Mouse (Mus musculus) activated CD4-positive, CD25-positive, alpha-beta regulatory T cell, adult 4 months (primary cell): ENCODE data around the gene Sfxn1. TPM values are rescaled to one million over a fixed set of nuclear protein-coding genes. Genes with fewer than 3 reads are reported as not detected.

Experiments
- ATAC-seq: one replicate; pipeline ENCODE4 v1.8.0; 2017
- polyA plus RNA-seq, 2 experiments: library from polyadenylated mRNA; unstranded; fragments of 100-300 nt; shearing (Covaris generic); gene quantifications; one replicate each; pipeline ENCODE4 v1.2.1; 2017

Sfxn1 gene
- polyA plus RNA-seq = 10 to 100 TPM; 59.3 to 59.6 TPM

DNA sequence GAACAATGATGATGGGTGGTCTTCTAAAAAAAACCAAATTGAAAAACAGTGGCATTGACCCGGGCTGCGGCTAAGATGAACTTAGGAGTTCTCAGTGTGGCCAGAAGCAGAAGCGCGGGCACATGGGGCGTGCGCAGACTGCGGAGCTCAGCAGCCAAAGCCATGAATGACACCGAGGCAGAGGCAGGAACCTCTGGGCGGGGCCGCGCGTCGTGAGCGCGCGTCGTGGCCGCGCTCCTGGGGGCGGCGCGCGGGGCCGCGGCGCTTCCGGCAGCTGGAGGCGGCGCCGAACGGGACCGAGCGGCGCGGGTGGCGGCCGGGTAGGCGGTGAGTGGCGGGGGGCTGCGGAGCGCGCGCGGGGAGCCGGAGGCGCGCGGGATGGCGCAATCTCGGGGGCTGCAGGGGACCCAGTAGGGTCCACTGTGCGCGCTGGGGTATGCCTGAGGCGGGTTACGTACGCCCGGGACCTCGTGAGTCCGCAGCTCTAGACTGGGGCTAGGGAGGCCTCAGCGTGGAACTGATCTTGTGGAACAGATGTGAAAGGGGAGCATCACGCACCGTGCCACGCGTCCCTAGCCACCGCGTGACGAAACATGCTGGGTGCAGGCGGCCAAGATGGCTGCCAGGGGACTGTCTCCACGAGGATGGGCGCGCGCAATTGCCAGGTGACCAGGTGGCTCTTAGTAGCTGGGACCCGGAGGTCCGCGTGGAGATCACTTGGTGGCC, at the start of gene Sfxn1:
Gene Sfxn1, plus strand, starts transcription at position 264 of the 726 bp plus-strand sequence.
- ATAC-seq = peak; percentile 89

DNA sequence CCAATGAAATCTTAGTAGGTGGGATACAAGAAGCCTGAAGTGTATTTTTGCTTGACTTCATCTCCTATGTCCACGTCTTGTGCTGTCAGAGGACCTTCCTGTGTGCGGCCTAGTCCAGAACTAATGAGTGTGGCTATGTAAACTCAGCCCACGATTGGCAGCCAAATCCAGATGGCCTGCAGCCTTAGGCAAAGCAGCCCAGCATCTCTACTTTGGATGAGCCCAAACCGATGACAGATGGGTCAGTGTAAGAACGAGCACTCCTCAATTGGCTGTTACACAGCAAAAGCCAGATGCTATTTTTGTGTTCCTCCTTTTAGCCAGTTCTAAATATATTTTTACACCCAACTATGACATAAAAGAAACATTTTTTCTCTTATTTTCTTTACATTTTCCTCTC, 48.4 kb upstream of the Sfxn1 start:
- no peak for ATAC-seq

DNA sequence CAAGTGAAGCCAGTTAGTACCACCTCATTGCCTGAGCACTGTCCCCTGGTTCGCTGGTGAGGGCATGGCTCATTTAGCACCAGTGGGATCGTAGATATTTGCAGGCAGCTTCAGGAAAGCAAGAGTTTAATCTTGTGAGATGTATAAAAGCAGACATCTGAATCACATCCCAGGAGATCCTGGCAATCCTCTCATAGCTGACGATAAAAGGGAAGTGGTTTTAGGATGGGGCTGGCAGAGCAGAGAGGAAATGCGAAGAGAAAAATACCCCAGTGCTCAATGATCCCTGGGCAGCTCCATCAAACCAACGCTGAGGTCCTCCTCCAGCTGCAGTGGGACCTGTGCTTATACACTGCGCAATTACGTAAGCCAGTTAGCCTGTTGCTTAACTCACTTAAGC, 44.6 kb upstream of the Sfxn1 start:
- no peak for ATAC-seq

DNA sequence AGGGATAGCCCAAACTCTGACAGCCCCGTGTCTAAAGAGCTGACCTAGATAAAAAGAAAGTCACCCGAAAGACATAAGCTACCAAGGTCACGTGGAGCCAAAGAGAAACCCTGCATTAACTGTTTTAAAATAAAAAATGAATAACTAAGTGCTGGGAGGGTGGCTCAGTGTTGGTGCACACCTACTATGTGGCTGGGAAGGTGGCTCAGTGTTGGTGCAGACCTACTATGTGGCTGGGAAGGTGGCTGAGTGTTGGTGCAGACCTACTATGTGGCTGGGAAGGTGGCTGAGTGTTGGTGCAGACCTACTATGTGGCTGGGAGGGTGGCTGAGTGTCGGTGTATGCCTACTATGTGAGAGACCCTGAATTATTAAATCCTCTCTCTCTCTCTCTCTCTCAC, 38.0 kb upstream of the Sfxn1 start:
- no peak for ATAC-seq

GRCm38 (mm10) chr13:54035541-54035940, 36.1 kb upstream of the Sfxn1 start:
- ATAC-seq = no peak

GRCm38 (mm10) chr13:54037936-54038335, 33.7 kb upstream of the Sfxn1 start:
- ATAC-seq = no peak

- ATAC-seq = no peak
Measured at GRCm38 (mm10) chr13:54040256-54040655, 31.4 kb upstream of the Sfxn1 start.

DNA sequence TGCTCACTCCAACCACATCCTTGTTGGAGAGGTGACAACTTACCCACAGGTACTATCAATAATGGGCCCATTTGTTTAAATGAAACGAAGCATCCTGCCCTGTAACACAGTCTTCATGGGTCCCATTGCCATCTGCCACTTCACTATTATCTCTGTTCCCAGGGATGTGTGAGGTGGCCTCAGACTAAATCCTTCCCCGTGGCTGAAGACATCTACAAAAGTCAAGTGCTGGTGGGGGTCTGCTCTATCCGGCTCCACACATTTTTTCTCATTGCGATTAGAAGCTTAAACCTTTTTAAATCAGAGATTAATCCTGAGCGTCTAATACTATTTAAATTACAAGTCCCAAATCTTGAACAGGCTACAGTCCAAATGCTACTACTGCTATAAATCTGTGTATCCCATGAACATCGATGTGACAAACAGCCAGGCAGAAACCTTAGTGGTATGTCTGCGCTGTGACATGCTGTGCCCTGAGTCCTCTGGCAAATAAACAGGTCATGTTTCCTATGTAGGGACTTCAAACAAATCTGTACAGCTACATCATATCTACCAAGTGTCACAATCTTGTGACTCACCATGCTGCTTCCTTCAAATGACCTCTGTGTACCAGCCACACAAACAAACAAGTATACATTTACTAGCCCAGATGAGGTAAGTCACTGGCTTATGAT, 22.9 kb upstream of the Sfxn1 start:
- ATAC-seq = no peak

GRCm38 (mm10) chr13:54051641-54052040, 20.0 kb upstream of the Sfxn1 start:
- no peak for ATAC-seq

DNA sequence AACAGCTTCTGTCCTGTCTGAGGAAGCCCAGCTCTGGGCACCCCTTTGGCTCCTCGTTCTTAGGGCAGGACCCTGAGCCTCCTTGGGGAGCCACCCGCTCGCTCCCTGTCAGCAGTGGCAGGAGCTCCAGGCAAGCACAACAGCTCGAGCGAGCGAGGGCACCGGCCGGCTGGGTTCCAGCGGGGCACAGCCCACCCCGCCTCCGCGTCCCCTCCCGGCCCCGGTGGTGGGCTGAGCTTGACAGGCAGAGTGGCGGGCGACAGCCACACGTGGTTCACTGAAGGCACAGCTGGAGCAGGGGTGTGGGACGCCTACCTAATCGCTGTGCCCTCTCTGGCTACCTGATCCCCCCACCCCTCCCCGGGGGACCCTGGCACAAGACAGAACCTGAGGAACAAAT, 16.7 kb upstream of the Sfxn1 start:
- ATAC-seq = no peak

DNA sequence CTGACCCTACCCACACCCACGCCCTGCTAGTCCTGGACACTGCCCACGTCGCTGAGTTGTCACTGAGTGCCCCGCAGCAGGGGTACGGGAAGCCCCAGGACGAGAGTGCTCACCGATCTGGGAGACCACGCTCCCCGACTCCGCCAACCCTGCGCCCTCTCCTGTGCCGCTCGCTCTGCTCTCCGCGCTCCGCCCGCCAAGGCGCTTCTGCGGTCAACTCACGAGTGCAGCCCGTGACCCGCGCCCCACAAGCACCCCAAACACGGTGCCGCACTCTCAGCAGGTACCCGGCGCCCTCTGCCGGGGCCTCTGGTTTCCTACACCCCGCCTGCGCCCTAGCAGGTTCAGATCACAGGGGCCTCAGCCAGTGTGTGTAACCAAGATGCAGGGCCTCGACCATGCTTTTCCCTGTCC, 16.2 kb upstream of the Sfxn1 start, which contains the start of gene Drd1:
Gene Drd1, minus strand, starts transcription at position 258 of the 414 bp plus-strand sequence.
- ATAC-seq = no peak

DNA sequence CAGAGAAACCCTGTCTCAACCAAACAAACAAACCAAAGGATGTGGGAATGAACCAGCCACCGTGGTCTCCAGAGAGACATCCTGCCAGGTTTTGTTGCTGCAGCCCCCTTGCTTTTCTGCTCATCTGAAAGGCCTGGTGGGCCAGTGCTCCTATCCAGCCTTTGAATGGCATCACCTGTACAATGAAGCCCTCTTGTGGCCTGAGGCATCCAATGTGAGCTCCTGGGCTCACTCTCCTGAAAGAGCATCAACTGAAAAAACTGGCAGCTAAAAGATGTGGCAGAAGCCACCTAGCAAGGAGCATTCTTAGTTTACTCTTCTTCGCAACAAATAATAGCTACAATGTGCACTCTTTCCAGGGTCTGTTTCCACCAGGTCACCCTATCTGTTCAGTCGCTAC, 9.6 kb upstream of the Sfxn1 start:
- no peak for ATAC-seq

DNA sequence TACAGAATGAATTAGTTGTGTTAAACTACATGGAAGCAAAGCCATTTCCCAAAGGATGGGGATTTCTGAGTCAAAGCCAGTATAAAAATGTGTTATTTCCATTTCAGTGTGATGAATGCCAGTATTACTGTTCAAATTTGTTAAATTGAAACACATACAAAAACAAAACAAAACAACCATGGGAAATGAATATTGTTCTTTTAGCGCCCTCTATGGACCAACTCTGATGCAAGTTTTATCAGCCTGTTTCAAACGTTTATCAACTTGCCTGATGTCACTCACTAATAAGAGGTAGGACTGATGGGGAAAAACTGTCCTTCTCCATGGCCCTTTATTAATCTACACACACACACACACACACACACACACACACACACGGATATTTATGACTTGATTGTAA, 8.4 kb upstream of the Sfxn1 start:
- ATAC-seq = no peak

DNA sequence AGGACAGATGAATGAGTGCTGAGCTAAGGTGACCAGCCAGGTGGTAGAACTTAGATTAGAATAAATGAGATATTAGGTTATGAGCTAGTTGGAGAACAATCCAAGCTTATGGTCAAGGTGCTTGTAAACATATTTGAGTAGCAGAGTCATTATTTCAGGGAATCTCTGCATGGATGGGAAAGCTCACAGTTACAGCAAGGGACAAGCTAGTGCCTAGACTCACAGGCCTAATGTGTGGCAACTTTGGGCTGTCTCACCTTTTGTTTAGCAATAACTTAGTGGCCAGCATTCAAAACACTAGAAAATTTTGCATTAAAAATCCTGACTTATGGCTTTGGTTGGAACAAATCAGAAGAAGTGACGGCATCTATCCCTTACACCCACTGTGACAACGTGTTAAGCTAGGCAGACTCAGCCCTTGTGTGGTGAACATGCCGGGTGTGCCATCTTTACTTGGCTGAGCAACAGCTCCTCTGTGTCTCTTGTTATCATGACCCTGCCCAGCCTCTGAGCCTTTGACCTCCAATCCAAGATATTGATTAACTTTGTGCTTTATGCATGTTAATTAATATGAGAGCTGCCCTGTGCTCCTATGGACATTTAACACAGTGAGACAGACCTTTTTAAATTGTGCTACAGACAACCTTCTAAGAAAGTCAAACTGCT, 5.5 kb upstream of the Sfxn1 start:
- ATAC-seq = no peak

DNA sequence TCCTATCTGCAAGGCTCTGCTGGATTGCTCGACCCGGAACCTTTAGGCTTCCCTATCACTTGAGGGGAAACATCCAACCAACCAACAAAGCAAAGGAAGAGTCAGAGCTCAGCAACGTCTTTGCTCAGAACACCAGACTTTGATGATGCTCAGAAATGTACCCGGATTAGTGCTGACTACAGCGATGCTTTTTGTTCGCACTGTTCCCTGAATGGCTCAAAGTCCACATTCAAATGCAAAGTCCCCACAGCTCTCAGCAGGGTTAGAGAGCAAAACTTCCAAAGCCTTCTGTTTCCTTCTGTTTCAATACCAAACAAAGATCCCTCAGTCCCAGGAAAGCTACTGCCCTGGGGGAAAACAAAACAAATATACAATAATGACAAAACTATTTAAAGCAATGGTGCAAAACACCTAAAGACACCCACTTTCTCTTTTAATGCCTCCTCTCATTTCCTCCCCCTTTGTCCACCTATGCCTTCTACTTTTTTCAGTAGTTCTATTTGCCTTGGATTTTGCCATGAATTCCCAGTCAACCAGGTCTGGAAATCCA, 4.0 kb upstream of the Sfxn1 start:
- ATAC-seq = no peak

DNA sequence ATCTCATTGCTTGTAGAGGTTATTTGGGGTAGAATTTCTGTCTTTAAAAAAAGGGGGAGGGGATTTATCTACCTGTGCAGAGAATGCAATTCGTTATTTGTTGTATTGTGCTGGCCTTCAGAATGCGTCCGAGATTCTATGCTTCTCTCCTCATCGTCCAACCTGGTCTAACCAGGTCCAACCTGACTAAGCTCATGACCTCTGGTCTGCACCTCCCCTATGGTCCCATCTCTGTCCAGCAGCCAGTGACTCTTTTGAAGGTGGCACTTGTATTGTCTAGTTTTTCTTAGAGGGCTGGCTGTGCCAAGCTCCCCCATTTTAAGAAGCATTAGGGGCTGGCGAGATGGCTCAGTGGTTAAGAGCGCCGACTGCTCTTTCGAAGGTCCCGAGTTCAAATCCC, 658 bp upstream of the Sfxn1 start:
- no peak for ATAC-seq

GRCm38 (mm10) chr13:54072526-54073057, 923 bp downstream of the Sfxn1 start:
- peak; percentile 2 for ATAC-seq

DNA sequence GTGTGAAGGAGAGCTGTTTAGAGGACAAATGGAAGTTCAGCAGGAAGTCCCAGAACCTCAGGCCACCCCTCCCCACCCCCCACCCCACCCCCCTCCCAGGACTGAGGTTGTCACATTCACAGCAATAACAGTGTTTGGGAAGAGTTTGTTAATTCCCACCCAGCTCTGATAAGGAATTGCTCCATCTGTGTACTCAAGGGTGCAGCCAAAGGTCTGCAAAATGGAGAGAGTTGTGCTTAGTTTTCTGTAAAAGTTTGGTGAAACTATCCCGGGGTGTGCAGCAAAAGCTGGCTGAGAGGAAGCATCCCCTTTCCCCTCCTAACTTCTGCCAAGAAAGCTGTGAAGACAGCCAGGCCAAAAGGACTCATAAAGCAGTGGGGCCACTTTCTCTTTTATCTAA, 1.4 kb downstream of the Sfxn1 start:
- ATAC-seq = no peak

- no peak for ATAC-seq
Measured at GRCm38 (mm10) chr13:54073491-54073890, 1.8 kb downstream of the Sfxn1 start.

DNA sequence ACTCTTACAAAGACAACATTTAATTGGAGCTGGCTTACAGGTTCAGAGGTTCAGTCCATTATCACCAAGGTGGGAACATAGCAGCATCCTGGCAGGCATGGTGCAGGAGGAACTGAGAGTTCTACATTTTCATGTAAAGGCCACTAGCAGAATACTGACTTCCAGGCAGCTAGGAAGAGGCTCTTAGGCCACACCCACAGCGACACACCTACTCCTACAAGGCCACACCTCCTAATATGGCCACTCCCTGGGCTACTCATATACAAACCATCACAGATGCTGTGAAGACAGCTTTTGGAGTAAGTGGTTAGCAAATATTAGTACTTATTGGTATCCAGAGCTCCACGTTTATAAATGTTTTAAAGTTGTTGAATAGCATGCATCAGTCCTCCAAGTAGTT, 3.7 kb downstream of the Sfxn1 start:
- ATAC-seq = no peak

DNA sequence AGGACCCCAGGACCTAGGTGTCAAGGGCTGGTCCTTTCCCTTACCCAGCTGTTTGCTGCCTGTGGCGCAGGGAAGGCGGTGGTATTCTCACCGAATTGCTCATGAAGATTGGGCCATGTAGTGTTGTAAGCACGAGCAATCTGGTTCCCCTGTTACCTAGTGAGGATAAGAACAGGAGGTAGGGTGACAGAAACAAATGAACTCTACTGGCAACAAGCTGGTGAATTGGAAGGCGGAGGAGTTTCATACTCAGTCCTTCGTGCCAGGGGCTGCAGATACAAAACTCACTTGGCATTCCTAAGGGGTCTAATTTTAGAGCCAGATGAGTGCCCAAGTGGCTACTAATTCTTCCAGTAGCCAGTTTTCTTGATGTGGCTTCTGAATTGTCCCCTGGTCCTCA, 4.4 kb downstream of the Sfxn1 start:
- ATAC-seq = no peak

DNA sequence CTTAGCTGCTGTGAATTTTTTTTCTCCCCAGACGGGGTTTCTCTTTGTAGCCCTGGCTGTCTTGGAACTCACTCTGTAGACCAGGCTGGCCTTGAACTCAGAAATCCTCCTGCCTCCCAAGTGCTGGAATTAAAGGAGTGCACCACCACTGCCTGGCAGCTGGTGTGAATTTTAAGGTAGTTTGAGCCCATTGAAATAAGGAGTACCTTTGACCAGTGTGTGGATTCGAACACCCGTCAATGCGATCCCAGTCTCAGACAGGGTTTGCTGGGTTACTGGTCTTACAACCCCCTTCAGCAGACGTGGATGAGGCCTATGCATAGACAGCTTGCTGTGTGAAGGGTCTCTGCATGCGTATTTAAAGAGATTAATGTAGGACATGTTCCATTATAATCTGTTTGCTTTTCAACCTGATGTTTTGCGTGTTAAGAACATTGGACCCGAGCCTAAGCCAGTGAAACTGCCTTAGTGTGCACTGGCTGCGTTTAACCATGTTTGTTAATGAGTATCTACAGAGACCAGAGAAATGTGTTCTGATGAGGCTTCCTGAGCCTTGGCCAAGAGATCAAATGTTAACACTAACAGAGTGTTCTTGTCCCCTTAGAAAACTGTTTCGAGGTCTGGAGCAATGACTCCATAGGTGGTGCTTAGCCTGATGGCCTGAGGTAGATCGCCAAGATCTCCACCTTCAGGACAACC, 5.2 kb downstream of the Sfxn1 start:
- ATAC-seq = no peak
